Comparison of ENCODE assay signal across 28 mouse cellular contexts in genomic region chr19:53090677-53091076, GRCm38 (mm10). TPM values are rescaled to one million over a fixed set of nuclear protein-coding genes. Genes with fewer than 3 reads are reported as not detected.
DNase-seq lines count a peak whose midpoint lies in the region; ATAC-seq lines count a peak whose summit lies in the region.
"Had no signal": no experiment of that assay in that cellular context is flagged by ENCODE, and none has a peak within 500 bp of the region (broad histone marks: within the 10 kb centered on the region; RNA-seq: fewer than 3 reads in every experiment).

No protein-coding gene starts in this region.

- no peak overlapping the region for H3K4me3 ChIP-seq in heart, embryonic 10.5 days
- peak overlapping the region; percentile 33 for H3K4me3 ChIP-seq in megakaryocyte, embryonic 14.5 days (replicated peaks)
- H3K4me3 ChIP-seq: heart, embryonic 12.5 days; hindbrain, embryonic 12.5 days; intestine, embryonic 15.5 days; limb, embryonic 15.5 days; liver, embryonic 13.5 days; myocyte; neural tube, embryonic 12.5 days had no signal

- no peaks in the 10 kb centered on the region for H3K36me3 ChIP-seq in heart, embryonic 10.5 days
- H3K36me3 ChIP-seq in megakaryocyte, embryonic 14.5 days (replicated peaks; ENCODE audit: low read length) = no peaks in the 10 kb centered on the region
- H3K36me3 ChIP-seq: heart, embryonic 12.5 days; hindbrain, embryonic 12.5 days; intestine, embryonic 15.5 days; limb, embryonic 15.5 days; liver, embryonic 13.5 days; neural tube, embryonic 12.5 days had no signal

- no peaks in the 10 kb centered on the region for H3K27me3 ChIP-seq in heart, embryonic 10.5 days (ENCODE audit: insufficient read depth, poor library complexity, severe bottlenecking)
- peaks cover 15% of the 10 kb centered on the region for H3K27me3 ChIP-seq in megakaryocyte, embryonic 14.5 days (replicated peaks)
- H3K27me3 ChIP-seq: heart, embryonic 12.5 days; hindbrain, embryonic 12.5 days; intestine, embryonic 15.5 days; limb, embryonic 15.5 days; neural tube, embryonic 12.5 days had no signal

- DNase-seq in cerebellum, adult 18-20 months = peak; percentile 42 to 53
- no peak for DNase-seq in cerebellum, adult 11-12 months
- no peak for DNase-seq in heart, embryonic 10.5 days (ENCODE audit: low spot score)
- no peak for DNase-seq in heart, postnatal 36 days
- DNase-seq in yolk sac, embryonic 10.5 days (ENCODE audit: low spot score) = no peak
- DNase-seq: adrenal gland, postnatal 14 days; gastrocnemius, postnatal 25 days; heart, adult 18-20 months; kidney, adult 8-10 months; layer of hippocampus, postnatal 36 days; left cerebral cortex, postnatal 4 days; liver, embryonic 13.5 days; lung, adult 18-20 months; right cerebral cortex, adult 18-20 months; spleen, adult 18-20 months; thymus, postnatal 14 days had no signal

- ATAC-seq in megakaryocyte, adult 5-6 weeks (ENCODE audit: poor library complexity, severe bottlenecking) = no peak
- ATAC-seq: forebrain, embryonic 14.5 days; intestine, embryonic 15.5 days; Patski had no signal

- intact Hi-C loops in heart, postnatal 36 days (cut with DNase I) = no loop called here

- 88% methylated on average over 5 of the region's 5 CpGs for WGBS in heart, embryonic 10.5 days

- peaks cover 40% of the 10 kb centered on the region for H3K4me1 ChIP-seq in heart, embryonic 10.5 days
- peaks cover 25% of the 10 kb centered on the region for H3K4me1 ChIP-seq in megakaryocyte, embryonic 14.5 days

- H3K27ac ChIP-seq in heart, embryonic 10.5 days = peak overlapping the region; percentile 32; the same call in 1 of the 2 replicates
- H3K27ac ChIP-seq: hindbrain, embryonic 12.5 days; intestine, embryonic 15.5 days; kidney, postnatal 0 days; limb, embryonic 15.5 days; liver, embryonic 13.5 days; macrophage; neural tube, embryonic 12.5 days had no signal

- no peaks in the 10 kb centered on the region for H3K9me3 ChIP-seq in heart, embryonic 10.5 days
- no peaks in the 10 kb centered on the region for H3K9me3 ChIP-seq in megakaryocyte, embryonic 14.5 days
- H3K9me3 ChIP-seq: heart, embryonic 12.5 days; hindbrain, embryonic 12.5 days; intestine, embryonic 15.5 days; limb, embryonic 15.5 days; liver, embryonic 13.5 days; neural tube, embryonic 12.5 days had no signal

RNA-seq across cellular contexts. Expression of gene Add3, which starts 49.6 kb away (rescaled TPM):
- 128 and 173 TPM in 2 replicates for polyA plus RNA-seq in heart, embryonic 10.5 days (2016; fragmentation: Nextera tagmentation; extraction: Ambion mirVana)
- 10 to 100 TPM; 45.2 to 48.6 TPM for total RNA-seq in heart, postnatal 36 days (2021)
- polyA plus RNA-seq in megakaryocyte, embryonic 14.5 days (2012; ENCODE audit: insufficient read depth, low replicate concordance) = 1.3 and 6.1 TPM in 2 replicates
- total RNA-seq in megakaryocyte, adult 5-6 weeks (2015) = 235 and 240 TPM in 2 replicates
- total RNA-seq in megakaryocyte, adult 5-6 weeks (2017) = 317 and 336 TPM in 2 replicates

RNA-seq across cellular contexts. Expression of gene Xpnpep1, which starts 50.7 kb away (rescaled TPM):
- 193 and 211 TPM in 2 replicates for polyA plus RNA-seq in heart, embryonic 10.5 days (2016; fragmentation: Nextera tagmentation; extraction: Ambion mirVana)
- 10 to 100 TPM; 79.1 to 85.7 TPM for total RNA-seq in heart, postnatal 36 days (2021)
- polyA plus RNA-seq in megakaryocyte, embryonic 14.5 days (2012; ENCODE audit: insufficient read depth, low replicate concordance) = 183 and 184 TPM in 2 replicates
- 46.3 and 52.5 TPM in 2 replicates for total RNA-seq in megakaryocyte, adult 5-6 weeks (2015)
- 57.8 and 60.2 TPM in 2 replicates for total RNA-seq in megakaryocyte, adult 5-6 weeks (2017)

Comparison
In these comparisons a context has a peak if more than half of its experiments do, and no peak if none do; other contexts are left out.
1. DNase-seq: peak in cerebellum, adult 18-20 months (2 of 2); none in cerebellum, adult 11-12 months (single experiment), heart, embryonic 10.5 days (single experiment), heart, postnatal 36 days (0 of 2) and yolk sac, embryonic 10.5 days (single experiment).
2. RNA of gene Add3, which starts 49.6 kb away (total RNA-seq): 235 to 336 TPM in megakaryocyte, adult 5-6 weeks; 45.2 to 48.6 TPM in heart, postnatal 36 days; every median in the first group is over 4 times any median in the second.